Mouse (Mus musculus): ENCODE measurements around the gene Isyna1. TPM values are rescaled to one million over a fixed set of nuclear protein-coding genes. Genes with fewer than 3 reads are reported as not detected.

The Isyna1 gene
- total and polyA plus RNA-seq, 3 experiments = 84.1 to 189 TPM; not detected in 1

- Histone ChIP-seq H3K9ac (ENCODE audit: control insufficient read depth, low read depth, low read length, poor library complexity, severe bottlenecking) (no peak overlapping the region), H3K4me1 (ENCODE audit: control insufficient read depth in 1 of 2, insufficient read depth in 2 of 2, low read length in 2 of 2) (peaks cover 0 to 4% of the 10 kb centered on the region in 2 experiments; a peak in 1 of 4 replicates)
- DNase-seq (ENCODE audit: low read depth, low spot score) = no peak
Observed at GRCm38 (mm10) chr8:70551558-70552161, 42.5 kb upstream of the Isyna1 start.

GRCm38 (mm10) chr8:70552836-70553235 lies 41.3 kb upstream of the Isyna1 start:
- Histone ChIP-seq H3K27me3 (ENCODE audit: control insufficient read depth in 1 of 2, insufficient read depth in 2 of 2, low read length in 2 of 2) (no peaks in the 10 kb centered on the region), H3K79me2 (ENCODE audit: control insufficient read depth, insufficient read depth, low read length, poor library complexity) (peaks cover 31% of the 10 kb centered on the region), H3K36me3 (ENCODE audit: control insufficient read depth in 1 of 2, insufficient read depth in 2 of 2, low read length in 2 of 2) (no peaks in the 10 kb centered on the region), H3K4me1 (ENCODE audit: control insufficient read depth in 1 of 2, insufficient read depth in 2 of 2, low read length in 2 of 2) (peaks cover 1 to 4% of the 10 kb centered on the region in 2 experiments; a peak in 2 of 4 replicates), H3K9ac (ENCODE audit: control insufficient read depth, low read depth, low read length, poor library complexity, severe bottlenecking) (no peak overlapping the region), H3K9me3 (replicated peaks; ENCODE audit: insufficient read depth, low read length) (no peaks in the 10 kb centered on the region), H3K4me3 (ENCODE audit: control insufficient read depth in 1 of 2, insufficient read depth in 1 of 2, low read depth in 2 of 2, low read length in 2 of 2) (no peak overlapping the region), H3K27ac (ENCODE audit: control insufficient read depth, low read depth, low read length) (no peak overlapping the region)
- DNase-seq (ENCODE audit: low read depth, low spot score) = no peak
- TF ChIP-seq POLR2A (IDR thresholded peaks at IDR 0.05; ENCODE audit: control insufficient read depth in 1 of 2, insufficient read depth in 1 of 2, low read depth in 1 of 2, low read length in 2 of 2, poor library complexity in 1 of 2) (no peak), MXI1 (IDR thresholded peaks at IDR 0.05; ENCODE audit: low read depth, low read length) (no peak), KAT2A (conservative IDR thresholded peaks at IDR 0.05; ENCODE audit: low read depth, low read length) (no peak), TCF12 (IDR thresholded peaks at IDR 0.05; ENCODE audit: low read depth, low read length) (no peak), MAX (IDR thresholded peaks at IDR 0.05; ENCODE audit: low read length) (no peak)

More at GRCm38 (mm10) chr8:70551558-70552161, 42.5 kb upstream of the Isyna1 start:
- no peaks in the 10 kb centered on the region for H3K9me3 ChIP-seq (replicated peaks; ENCODE audit: insufficient read depth, low read length)
- no peak overlapping the region for H3K27ac ChIP-seq (ENCODE audit: control insufficient read depth, low read depth, low read length)
- TF ChIP-seq SMC3 (IDR thresholded peaks at IDR 0.05; ENCODE audit: low read depth, low read length) (no peak), KAT2A (conservative IDR thresholded peaks at IDR 0.05; ENCODE audit: low read depth, low read length) (no peak), ZNF384 (IDR thresholded peaks at IDR 0.05; ENCODE audit: low read depth, low read length) (no peak)
- H3K4me3 ChIP-seq (ENCODE audit: control insufficient read depth in 1 of 2, insufficient read depth in 1 of 2, low read depth in 2 of 2, low read length in 2 of 2) = no peak overlapping the region
- H3K36me3 ChIP-seq (ENCODE audit: control insufficient read depth in 1 of 2, insufficient read depth in 2 of 2, low read length in 2 of 2) = no peaks in the 10 kb centered on the region
- H3K27me3 ChIP-seq (ENCODE audit: control insufficient read depth in 1 of 2, insufficient read depth in 2 of 2, low read length in 2 of 2) = no peaks in the 10 kb centered on the region
- H3K79me2 ChIP-seq (ENCODE audit: control insufficient read depth, insufficient read depth, low read length, poor library complexity) = peaks cover 36% of the 10 kb centered on the region

DNA sequence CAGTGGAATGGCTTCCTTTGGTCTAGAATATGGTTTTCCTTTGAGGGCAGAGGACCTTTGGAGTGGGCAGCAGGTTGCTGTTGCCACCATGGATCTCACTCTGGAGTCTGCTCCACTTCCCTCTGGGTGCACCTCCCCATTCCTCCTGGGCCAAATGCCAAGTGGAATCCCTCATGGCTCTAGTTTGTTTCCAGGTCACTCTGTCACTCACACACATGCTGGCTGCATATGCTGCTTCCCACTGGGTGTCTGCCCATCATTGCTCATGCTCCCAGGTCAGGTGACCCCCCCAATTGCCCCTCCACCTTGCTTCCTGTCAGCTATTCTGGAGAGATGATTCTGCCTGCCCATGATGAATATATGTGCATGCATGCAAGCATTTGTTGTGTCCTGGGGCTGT lies 40.4 kb upstream of the Isyna1 start:
- Histone ChIP-seq H3K27ac (ENCODE audit: control insufficient read depth, low read depth, low read length) (no peak overlapping the region), H3K79me2 (ENCODE audit: control insufficient read depth, insufficient read depth, low read length, poor library complexity) (peaks cover 22% of the 10 kb centered on the region), H3K27me3 (ENCODE audit: control insufficient read depth in 1 of 2, insufficient read depth in 2 of 2, low read length in 2 of 2) (no peaks in the 10 kb centered on the region), H3K36me3 (ENCODE audit: control insufficient read depth in 1 of 2, insufficient read depth in 2 of 2, low read length in 2 of 2) (peaks cover 0 to 3% of the 10 kb centered on the region in 2 experiments; a peak in 1 of 4 replicates), H3K9ac (ENCODE audit: control insufficient read depth, low read depth, low read length, poor library complexity, severe bottlenecking) (no peak overlapping the region), H3K4me1 (ENCODE audit: control insufficient read depth in 1 of 2, insufficient read depth in 2 of 2, low read length in 2 of 2) (peaks cover 2 to 8% of the 10 kb centered on the region in 2 experiments; a peak in 2 of 4 replicates), H3K4me3 (ENCODE audit: control insufficient read depth in 1 of 2, insufficient read depth in 1 of 2, low read depth in 2 of 2, low read length in 2 of 2) (no peak overlapping the region), H3K9me3 (replicated peaks; ENCODE audit: insufficient read depth, low read length) (no peaks in the 10 kb centered on the region)
- TF ChIP-seq RCOR1 (IDR thresholded peaks at IDR 0.05; ENCODE audit: low read depth, low read length) (no peak), GATA1 (IDR thresholded peaks at IDR 0.05; ENCODE audit: low read depth, low read length) (no peak), HCFC1 (IDR thresholded peaks at IDR 0.05; ENCODE audit: low read depth, low read length) (no peak), MEF2A (IDR thresholded peaks at IDR 0.05; ENCODE audit: extremely low read depth, insufficient replicate concordance, low read depth, low read length, poor library complexity, severe bottlenecking) (no peak), ZC3H11A (IDR thresholded peaks at IDR 0.05; ENCODE audit: low read depth, low read length) (no peak), POLR2AphosphoS5 (IDR thresholded peaks at IDR 0.05; ENCODE audit: borderline replicate concordance, low read depth, low read length) (no peak), SIN3A (IDR thresholded peaks at IDR 0.05; ENCODE audit: low read length) (no peak), POLR2A (IDR thresholded peaks at IDR 0.05; ENCODE audit: control insufficient read depth in 1 of 2, insufficient read depth in 1 of 2, low read depth in 1 of 2, low read length in 2 of 2, poor library complexity in 1 of 2) (no peak)
- no peak for DNase-seq (ENCODE audit: low read depth, low spot score)

Measured in MEL (cell line).